Mouse (Mus musculus) urinary bladder, postnatal 36 days (tissue): ENCODE measurements at regions not wholly inside any gene's neighbourhood (a gene's known extent, or its start where the extent isn't known, plus 50 kb on each side); places are given as distances from the start of the nearest gene placed in this dataset.

Experiments used
- DNase-seq, 2 experiments: peaks; one replicate each; pipeline ENCODE4 v3.0.0; 2022; ENCODE audit warnings: low spot score in 2 of 2, mixed read lengths in 1 of 2

GRCm38 (mm10) chr2:174892658-174893057, 117.4 kb upstream of the Gm14444 start:
- no peak for DNase-seq

GRCm38 (mm10) chr2:174897424-174897823, 112.6 kb upstream of the Gm14444 start:
- peak; percentile 18 to 56 for DNase-seq

GRCm38 (mm10) chr2:174899940-174900670, 109.9 kb upstream of the Gm14444 start:
- no peak for DNase-seq

- DNase-seq: peak; percentile 57 to 60
Measured at GRCm38 (mm10) chr2:174900671-174900991, 109.4 kb upstream of the Gm14444 start.

- no peak for DNase-seq
Measured at GRCm38 (mm10) chr2:174901801-174902200, 108.2 kb upstream of the Gm14444 start.

- DNase-seq: no peak
Measured at GRCm38 (mm10) chr2:174903627-174904026, 106.4 kb upstream of the Gm14444 start.

- no peak for DNase-seq
Measured at GRCm38 (mm10) chr2:174905865-174906639, 104.0 kb upstream of the Gm14444 start.

DNA sequence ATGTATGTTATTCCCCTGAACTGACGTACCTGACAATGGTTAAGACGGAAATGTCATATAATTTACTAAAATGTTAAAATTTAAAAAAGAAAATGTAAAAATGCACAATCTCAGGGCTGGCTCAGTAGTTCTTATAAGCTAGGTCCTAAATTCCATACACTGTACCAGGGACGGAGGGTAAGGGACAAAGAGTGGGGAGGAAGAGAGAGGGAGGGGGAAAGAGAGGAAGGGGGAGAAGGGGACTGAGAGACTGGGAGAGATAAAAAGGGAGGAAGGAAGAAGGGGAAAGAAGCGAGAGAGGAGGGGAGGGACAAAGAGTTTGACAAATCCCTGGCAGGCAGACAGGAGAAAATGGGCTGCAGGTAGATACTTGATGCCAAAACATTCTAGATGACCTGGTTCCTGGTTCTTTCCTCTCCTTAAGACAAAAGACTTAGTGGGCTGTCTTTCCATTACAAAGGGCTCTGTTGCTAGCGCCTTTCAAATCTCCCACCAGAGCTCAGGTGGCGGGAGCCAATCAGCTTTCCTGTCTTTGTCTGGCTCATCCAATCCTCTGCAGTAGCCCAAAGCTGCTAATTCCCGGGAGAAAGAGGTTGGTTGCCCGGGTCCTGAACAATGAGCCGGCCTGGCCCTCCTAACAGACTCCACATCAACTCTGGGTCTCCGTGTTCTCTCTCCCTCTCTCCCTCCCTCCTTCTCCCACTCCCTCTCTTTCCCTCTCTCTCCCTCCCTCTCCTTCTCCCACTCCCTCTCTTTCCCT, 92.7 kb upstream of the Gm14444 start:
- DNase-seq: no peak

DNA sequence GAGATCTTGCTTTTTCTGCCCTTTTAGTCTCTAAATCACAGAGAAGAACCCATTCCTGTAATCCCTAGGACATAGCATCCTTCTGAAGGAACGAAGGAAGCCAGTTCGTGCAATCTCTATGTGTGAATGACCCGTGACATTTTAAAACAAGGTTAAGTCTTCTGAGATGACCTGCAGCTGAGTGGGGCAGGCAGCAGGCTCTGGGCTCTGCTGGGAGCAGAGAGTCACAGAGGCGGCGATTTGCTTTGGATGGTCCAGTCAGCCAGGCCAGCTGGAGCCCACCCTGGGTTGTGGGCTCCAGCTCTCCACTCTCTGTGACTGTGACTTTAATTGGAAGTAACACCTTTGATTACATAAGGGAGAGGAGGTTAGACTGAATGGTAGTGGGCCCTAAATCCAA, 92.1 kb upstream of the Gm14444 start:
- no peak for DNase-seq

DNA sequence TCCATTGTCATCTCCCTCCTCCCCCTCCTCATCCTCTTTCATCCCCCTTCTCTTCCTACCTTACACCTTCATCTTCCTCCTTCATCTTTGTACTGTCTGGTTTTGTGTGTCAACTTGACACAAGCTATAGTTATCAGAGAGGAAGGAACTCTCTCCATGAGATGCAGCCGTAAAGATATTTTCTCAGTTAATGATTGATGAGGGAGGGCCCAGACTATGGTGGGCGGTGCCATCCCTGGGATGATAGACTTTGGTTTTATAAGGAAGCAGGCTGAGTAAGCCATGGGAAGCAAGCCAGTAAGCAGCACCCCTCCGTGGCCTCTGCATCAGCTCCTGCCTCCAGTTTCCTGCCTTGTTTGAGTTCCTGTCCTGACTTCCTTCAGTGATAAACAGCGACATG, 87.8 kb upstream of the Gm14444 start:
- DNase-seq: no peak

GRCm38 (mm10) chr2:174929718-174930117, 80.3 kb upstream of the Gm14444 start:
- DNase-seq: no peak

DNA sequence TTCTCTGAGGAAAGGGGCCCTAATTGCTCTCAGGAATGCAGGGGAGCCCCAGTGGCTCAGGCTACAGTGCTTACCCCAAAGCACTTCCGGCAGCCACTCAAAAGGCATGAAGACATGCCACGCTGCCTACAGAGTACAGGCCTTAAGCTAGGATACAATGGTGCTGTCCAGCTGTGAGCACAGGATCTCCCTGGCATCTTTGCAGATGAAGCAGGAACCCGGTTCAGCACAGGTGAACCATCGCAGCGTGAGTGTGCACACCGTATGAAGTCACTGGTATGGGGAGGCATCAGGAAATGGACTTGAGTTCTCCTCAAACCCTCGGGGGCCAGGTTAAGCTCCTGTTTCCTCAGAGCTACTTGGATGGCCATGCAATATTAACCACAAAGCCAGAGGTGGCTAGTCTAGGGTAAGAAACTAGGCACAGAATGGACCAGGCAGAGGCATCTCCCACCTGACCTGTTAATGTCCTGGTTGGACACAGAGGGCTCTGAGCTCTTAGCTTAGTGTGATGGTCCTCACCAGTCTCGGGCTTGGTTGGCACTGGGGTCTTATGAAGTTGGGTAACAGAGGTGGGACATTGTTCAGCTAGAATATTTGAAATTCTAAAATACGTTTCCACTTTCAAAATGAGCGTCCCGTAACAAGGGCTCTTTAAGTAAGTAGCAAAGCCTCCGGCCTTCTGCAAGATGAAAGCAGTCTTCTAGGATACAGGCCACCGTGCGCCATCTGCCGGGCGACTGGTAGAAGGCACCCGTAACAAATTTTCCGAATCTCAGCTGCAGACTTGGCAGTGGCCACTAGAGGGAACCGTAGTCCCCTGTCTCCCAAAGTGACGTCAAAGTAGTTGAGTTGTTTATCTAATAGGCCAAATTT, 77.7 kb upstream of the Gm14444 start:
- DNase-seq: peak; percentile 80 to 84

DNA sequence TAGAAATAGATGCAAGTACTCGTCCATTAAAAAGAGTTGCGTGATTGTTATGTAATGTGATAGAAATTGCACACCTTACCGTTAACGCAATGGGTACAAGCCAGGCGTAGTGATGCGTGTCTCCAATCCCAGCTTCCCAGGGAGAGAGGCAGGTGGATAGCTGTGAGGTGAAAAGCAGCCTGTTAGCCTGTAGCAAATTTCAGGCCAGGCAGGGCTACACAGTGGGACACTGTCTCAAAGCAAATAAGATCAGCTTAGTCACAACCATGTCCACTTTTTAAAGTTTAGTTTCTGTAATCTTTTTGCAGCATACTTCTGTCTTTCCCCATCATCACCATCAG, 77.1 kb upstream of the Gm14444 start:
- no peak for DNase-seq

GRCm38 (mm10) chr2:174936665-174937064, 73.4 kb upstream of the Gm14444 start:
- DNase-seq: no peak

GRCm38 (mm10) chr2:174937930-174938329, 72.1 kb upstream of the Gm14444 start:
- DNase-seq: no peak

GRCm38 (mm10) chr2:174942221-174942620, 67.8 kb upstream of the Gm14444 start:
- DNase-seq: no peak

DNA sequence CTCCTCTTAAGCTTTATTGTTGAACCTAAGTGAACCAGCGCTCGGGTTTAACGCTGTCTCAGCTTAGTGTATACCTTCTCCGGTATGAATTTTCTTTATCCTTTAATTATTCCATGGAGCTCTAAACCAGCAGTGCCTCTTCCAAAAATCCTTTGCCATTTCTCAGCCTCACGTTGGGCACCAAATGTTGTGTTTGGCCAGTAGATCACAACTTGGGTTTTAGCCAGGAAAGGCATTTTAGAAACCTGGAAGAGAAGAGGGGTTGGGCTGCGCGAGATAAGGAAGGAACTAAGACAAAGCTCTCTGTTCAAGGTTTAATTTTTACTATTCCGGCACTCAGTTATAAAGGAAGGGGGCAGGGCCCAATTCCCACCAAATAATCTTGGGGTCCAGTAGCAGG, 61.9 kb upstream of the Gm14444 start:
- DNase-seq: no peak
